Mouse (Mus musculus) G1E (cell line): ENCODE data around the gene Mllt1. TPM values are rescaled to one million over a fixed set of nuclear protein-coding genes. Genes with fewer than 3 reads are reported as not detected.

ENCODE experiments used
- ATAC-seq: 2 replicates; pipeline ENCODE4 v1.8.0; 2016; ENCODE audit warnings: mild to moderate bottlenecking; ENCODE audit not compliant: insufficient number of reproducible peaks, poor library complexity, low FRiP score, severe bottlenecking; ENCODE audit errors: extremely low read depth
- DNase-seq: peaks from one replicate; pipeline ENCODE4 v3.0.0; 2012; ENCODE audit warnings: low spot score
- H3K27me3 ChIP-seq: 2 replicates; pipeline ENCODE4 v1.6.1; 2012; ENCODE audit warnings: mild to moderate bottlenecking, low read length, inconsistent platforms; ENCODE audit not compliant: insufficient read depth
- H3K36me3 ChIP-seq: replicated peaks from 2 replicates; pipeline ENCODE3; 2012; ENCODE audit warnings: mild to moderate bottlenecking, inconsistent platforms
- H3K4me1 ChIP-seq: 2 replicates; pipeline ENCODE4 v1.6.1; 2012; ENCODE audit warnings: low read depth, low read length, inconsistent platforms, mixed read lengths; ENCODE audit not compliant: insufficient read depth
- H3K4me3 ChIP-seq: 2 replicates; pipeline ENCODE4 v1.5.1; 2012; ENCODE audit warnings: low read depth, mild to moderate bottlenecking, inconsistent platforms, low read length, moderate library complexity, mixed read lengths
- H3K9me3 ChIP-seq: replicated peaks from 2 replicates; pipeline ENCODE4 v1.6.1; 2012; ENCODE audit warnings: inconsistent platforms
- CTCF ChIP-seq: IDR thresholded peaks from 2 replicates; pipeline ENCODE4 v1.5.1; 2012; ENCODE audit warnings: low read depth, low read length, inconsistent platforms, mixed read lengths
- GATA1 ChIP-seq: IDR thresholded peaks from 2 replicates; pipeline ENCODE4 v1.6.1; 2012; ENCODE audit warnings: borderline replicate concordance, low read length, inconsistent platforms, mixed read lengths
- GATA2 ChIP-seq: IDR thresholded peaks from 2 replicates; pipeline ENCODE4 v1.6.1; 2012; ENCODE audit warnings: low read depth, low read length, inconsistent platforms, borderline replicate concordance
- POLR2AphosphoS5 ChIP-seq: IDR thresholded peaks from 2 replicates; pipeline ENCODE4 v1.6.1; 2012; ENCODE audit warnings: low read depth, low read length, inconsistent platforms; ENCODE audit not compliant: insufficient replicate concordance
- TAL1 ChIP-seq: conservative IDR thresholded peaks from 2 replicates; pipeline ENCODE4 v1.6.1; 2012; ENCODE audit warnings: low read depth, low read length, inconsistent platforms, mixed read lengths
- polyA plus RNA-seq: library from polyadenylated mRNA; stranded (reverse); fragments of >175 nt; gene quantifications from 2 replicates; pipeline ENCODE4 v1.2.3, GENCODE M21; 2012
- total RNA-seq, 2 experiments: library from RNA; stranded (forward) in 1 of 2; stranded (reverse) in 1 of 2; fragments of 200-1000 nt in 1 of 2; fragments of >200 nt in 1 of 2; fragmentation: Nextera tagmentation in 1 of 2; gene quantifications; 2 replicates each; pipeline ENCODE4 v1.2.3; 2014 to 2017

The Mllt1 gene
- total and polyA plus RNA-seq, 3 experiments: 8.2 to 75.9 (median 22.1) TPM

DNA sequence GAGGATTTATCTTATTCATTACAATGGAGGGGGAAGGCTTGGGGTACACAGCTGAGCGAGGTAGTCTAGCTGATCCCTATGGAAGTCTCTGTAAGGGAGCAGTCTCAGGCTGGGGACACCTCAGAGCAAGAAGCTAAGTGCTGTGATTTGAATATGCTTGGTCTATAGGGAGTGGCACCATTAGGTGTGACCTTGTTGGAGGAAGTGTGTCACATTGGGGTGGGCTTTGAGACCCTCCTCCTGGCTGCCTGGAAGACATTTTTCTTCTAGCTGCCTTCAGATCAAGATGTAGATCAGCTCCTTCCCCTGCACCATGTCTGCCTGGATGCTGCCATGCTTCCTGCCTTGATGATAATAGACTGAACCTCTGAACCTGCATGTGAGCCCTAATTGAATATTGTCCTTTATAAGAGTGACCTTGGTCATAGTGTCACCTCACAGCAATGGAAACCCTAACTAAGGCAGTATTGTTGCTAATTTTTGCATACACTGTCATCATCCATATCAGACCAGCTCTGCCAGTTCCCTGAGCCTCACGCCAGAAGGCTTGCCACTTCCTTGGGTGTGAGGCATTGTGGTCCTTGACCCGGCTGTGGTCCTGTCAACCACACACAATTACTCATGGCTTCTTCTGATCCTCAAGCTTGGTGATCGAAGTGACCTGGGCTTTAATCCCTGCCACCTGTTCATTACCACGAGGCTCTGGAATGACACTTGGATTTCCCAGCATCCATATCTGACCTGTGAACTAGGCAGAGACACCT is 27.6 kb upstream of the Mllt1 start:
- ATAC-seq: no peak
- Histone ChIP-seq H3K9me3 (no peaks in the 10 kb centered on the region), H3K4me3 (no peak overlapping the region), H3K4me1 (peaks cover 12% of the 10 kb centered on the region), H3K36me3 (no peaks in the 10 kb centered on the region), H3K27me3 (peaks cover 19% of the 10 kb centered on the region)
- TF ChIP-seq CTCF: no peak
- no peak for TF ChIP-seq GATA1
- TF ChIP-seq GATA2: no peak
- no peak for TF ChIP-seq POLR2AphosphoS5
- no peak for TF ChIP-seq TAL1
- DNase-seq: no peak

GRCm38 (mm10) chr17:56961880-56962279 is 26.7 kb upstream of the Mllt1 start:
- TF ChIP-seq GATA1 (no peak), GATA2 (no peak), TAL1 (no peak), CTCF (no peak), POLR2AphosphoS5 (no peak)
- ATAC-seq (no peak), DNase-seq (no peak)
- peaks cover 14% of the 10 kb centered on the region for H3K4me1 ChIP-seq
- no peaks in the 10 kb centered on the region for H3K9me3 ChIP-seq
- no peak overlapping the region for H3K4me3 ChIP-seq
- H3K27me3 ChIP-seq: peaks cover 19% of the 10 kb centered on the region
- H3K36me3 ChIP-seq: no peaks in the 10 kb centered on the region

DNA sequence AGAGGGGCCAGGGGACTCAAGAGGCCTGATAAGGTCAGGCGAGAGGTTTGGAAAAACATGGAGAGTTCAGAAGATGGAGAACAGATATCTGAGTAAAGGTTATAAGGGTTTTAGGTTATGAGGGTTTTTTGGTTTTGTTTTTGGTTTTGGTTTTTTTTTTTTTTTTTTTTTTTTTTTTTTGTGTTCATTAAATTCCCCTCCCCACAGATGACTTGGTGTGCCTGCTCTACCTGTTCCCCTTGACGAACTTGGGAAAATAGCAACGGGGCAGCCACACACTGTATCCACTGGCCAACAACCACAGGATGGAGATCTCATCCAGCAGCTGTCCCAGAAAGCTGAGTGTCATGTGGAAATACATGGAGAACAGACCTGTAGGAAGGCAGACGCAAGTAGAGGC is 23.5 kb upstream of the Mllt1 start:
- ATAC-seq (no peak), DNase-seq (no peak)
- Histone ChIP-seq H3K4me1 (peaks cover 17% of the 10 kb centered on the region), H3K27me3 (peaks cover 28% of the 10 kb centered on the region), H3K4me3 (no peak overlapping the region), H3K36me3 (no peaks in the 10 kb centered on the region), H3K9me3 (no peaks in the 10 kb centered on the region)
- TF ChIP-seq GATA2: no peak
- no peak for TF ChIP-seq CTCF
- no peak for TF ChIP-seq GATA1
- TF ChIP-seq TAL1: no peak
- no peak for TF ChIP-seq POLR2AphosphoS5

DNA sequence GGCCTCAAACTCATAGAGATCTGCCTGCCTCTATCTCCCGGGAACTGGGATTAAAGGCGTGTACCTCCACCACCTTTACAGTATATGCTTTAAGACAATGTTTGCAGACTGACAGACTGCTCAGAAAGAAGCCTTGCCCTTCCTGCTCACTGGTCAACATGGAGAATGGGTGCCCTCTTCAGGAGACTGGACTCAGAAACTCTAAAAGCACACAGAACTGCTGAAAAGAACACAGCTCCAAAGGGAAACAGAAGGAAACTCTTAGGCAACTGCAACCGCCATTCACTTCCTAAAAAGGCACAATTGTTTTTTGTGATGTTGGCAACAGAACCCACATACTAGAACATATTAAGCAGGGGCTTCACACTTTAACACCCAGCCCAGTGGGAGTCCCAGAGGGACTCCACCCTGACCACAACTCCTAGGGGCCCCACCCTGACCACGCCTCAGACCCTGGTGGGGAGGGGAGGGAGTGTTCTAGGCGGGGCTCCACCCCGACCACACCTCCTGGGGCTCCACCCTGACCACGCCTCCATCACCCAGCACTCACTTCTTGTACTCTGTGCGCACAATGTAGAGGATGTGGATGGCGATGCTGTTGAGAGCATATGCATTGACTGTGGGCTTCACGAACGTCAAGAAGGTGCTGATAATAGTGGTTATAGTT is 22.7 kb upstream of the Mllt1 start:
- Histone ChIP-seq H3K9me3 (no peaks in the 10 kb centered on the region), H3K27me3 (peaks cover 26% of the 10 kb centered on the region), H3K4me3 (peak overlapping the region; percentile 55; the same call in 1 of the 2 replicates), H3K36me3 (no peaks in the 10 kb centered on the region), H3K4me1 (peaks cover 20% of the 10 kb centered on the region)
- ATAC-seq (peak; percentile 66), DNase-seq (peak; percentile 50)
- TF ChIP-seq CTCF (no peak), POLR2AphosphoS5 (no peak), GATA2 (no peak), TAL1 (no peak), GATA1 (no peak)

DNA sequence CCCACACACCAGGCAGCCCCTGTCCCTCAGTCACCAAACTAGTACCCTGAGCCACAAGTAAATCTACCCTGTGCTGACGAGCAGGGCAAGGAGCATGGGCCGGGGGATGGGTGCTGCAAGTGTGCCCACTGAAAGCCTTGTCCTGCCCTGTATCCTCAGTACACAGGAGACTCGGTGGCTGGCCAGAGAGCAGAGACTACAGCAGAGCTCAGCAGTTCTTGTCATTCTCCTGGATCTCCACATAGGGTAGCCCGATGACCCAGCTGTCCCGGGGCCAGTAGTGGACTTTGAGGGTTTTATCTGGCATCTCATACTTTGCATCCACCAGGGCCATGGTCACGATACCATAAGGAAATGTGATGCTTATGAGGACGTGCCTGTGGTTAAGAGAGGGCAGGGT is 19.7 kb upstream of the Mllt1 start:
- H3K36me3 ChIP-seq: no peaks in the 10 kb centered on the region
- TF ChIP-seq TAL1 (no peak), CTCF (no peak), POLR2AphosphoS5 (no peak), GATA1 (no peak), GATA2 (no peak)
- no peak for ATAC-seq
- H3K4me1 ChIP-seq: peaks cover 23% of the 10 kb centered on the region
- no peak overlapping the region for H3K4me3 ChIP-seq
- no peak for DNase-seq
- peaks cover 26% of the 10 kb centered on the region for H3K27me3 ChIP-seq
- H3K9me3 ChIP-seq: no peaks in the 10 kb centered on the region

DNA sequence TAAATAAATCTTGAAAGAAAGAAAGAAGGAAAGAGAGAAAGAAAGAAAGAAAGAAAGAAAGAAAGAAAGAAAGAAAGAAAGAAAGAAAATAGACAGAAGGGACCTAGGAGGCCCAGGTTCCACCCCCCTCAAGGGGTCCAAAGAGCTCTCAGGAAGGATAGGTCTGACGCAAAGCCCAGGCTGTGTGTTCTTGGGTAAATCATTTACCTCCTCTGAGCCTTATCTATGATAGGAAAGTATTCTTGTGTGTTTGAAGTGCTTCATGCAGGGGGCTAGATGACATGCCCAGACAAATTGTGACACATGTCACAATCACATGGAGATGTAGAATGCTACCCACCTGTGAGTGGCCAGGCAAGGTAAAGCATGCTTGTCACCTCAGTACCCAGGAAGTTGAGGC is 17.4 kb upstream of the Mllt1 start:
- no peak for DNase-seq
- no peak for TF ChIP-seq GATA1
- no peak for TF ChIP-seq POLR2AphosphoS5
- no peak for TF ChIP-seq TAL1
- peaks cover 26% of the 10 kb centered on the region for H3K27me3 ChIP-seq
- ATAC-seq: no peak
- no peak overlapping the region for H3K4me3 ChIP-seq
- no peaks in the 10 kb centered on the region for H3K9me3 ChIP-seq
- H3K36me3 ChIP-seq: no peaks in the 10 kb centered on the region
- peaks cover 8% of the 10 kb centered on the region for H3K4me1 ChIP-seq
